Mouse (Mus musculus) embryonic facial prominence, embryonic 14.5 days (tissue): ENCODE data around the gene Smtnl2. TPM values are rescaled to one million over a fixed set of nuclear protein-coding genes. Genes with fewer than 3 reads are reported as not detected.
A peak's percentile ranks its signal among the peaks of the same experiment; 100 is the strongest.

Experiments
- ATAC-seq: fragments of 200-750 bp; cut with Nextera tagmentation; 2 replicates; pipeline ENCODE4 v1.8.0; 2017; ENCODE audit warnings: low read depth, moderate number of reproducible peaks, moderate TSS enrichment
- DNase-seq: peaks from one replicate; pipeline ENCODE4 v3.0.0-alpha.2; 2015; ENCODE audit warnings: low spot score
- H3K27ac ChIP-seq: fragments of 300-500 bp; sonication (generic); replicated peaks from 2 replicates; pipeline ENCODE4 v1.5.1; 2014; ENCODE audit warnings: low read depth, mild to moderate bottlenecking, low read length, moderate library complexity
- H3K27me3 ChIP-seq: fragments of 300-500 bp; sonication (generic); replicated peaks from 2 replicates; pipeline ENCODE4 v1.6.1; 2014; ENCODE audit warnings: low read length; ENCODE audit not compliant: control insufficient read depth, insufficient read depth
- H3K36me3 ChIP-seq: fragments of 300-500 bp; sonication (generic); 2 replicates; pipeline ENCODE4 v1.6.1; 2014; ENCODE audit warnings: low read length, mixed read lengths; ENCODE audit not compliant: control insufficient read depth, insufficient read depth
- H3K4me1 ChIP-seq: fragments of 300-500 bp; sonication (generic); 2 replicates; pipeline ENCODE4 v1.6.1; 2014; ENCODE audit warnings: antibody characterized with exemption, low read length; ENCODE audit not compliant: control insufficient read depth, insufficient read depth
- H3K4me2 ChIP-seq: fragments of 300-500 bp; sonication (generic); 2 replicates; pipeline ENCODE4 v1.6.1; 2014; ENCODE audit warnings: low read depth, mild to moderate bottlenecking, low read length, moderate library complexity, mixed read lengths
- H3K4me3 ChIP-seq: fragments of 300-500 bp; sonication (generic); 2 replicates; pipeline ENCODE4 v1.5.1; 2014; ENCODE audit warnings: low read depth, mild to moderate bottlenecking, low read length
- H3K9ac ChIP-seq: fragments of 300-500 bp; sonication (generic); 2 replicates; pipeline ENCODE4 v1.6.1; 2014; ENCODE audit warnings: low read depth, mild to moderate bottlenecking, low read length, moderate library complexity, mixed read lengths
- H3K9me3 ChIP-seq: fragments of 300-500 bp; sonication (generic); 2 replicates; pipeline ENCODE4 v1.6.1; 2016; ENCODE audit warnings: low read length; ENCODE audit not compliant: control insufficient read depth
- WGBS: fragments of 180-500 bp; shearing (Covaris S2); extraction: QIAGEN DNeasy Blood & Tissue Kit; methylation state at CpG from one replicate; pipeline ENCODE4 v1.1.7; 2014; 5-methylcytosine and 5-hydroxymethylcytosine counted together
- polyA plus RNA-seq: library from polyadenylated mRNA; unstranded; fragments of >200 nt; fragmentation: Nextera tagmentation; extraction: Ambion mirVana; gene quantifications from 2 replicates; pipeline ENCODE4 v1.2.1, GENCODE M21; 2014

Gene Smtnl2
- polyA plus RNA-seq, 1 experiment from 2014 or later = 26.7 TPM

DNA sequence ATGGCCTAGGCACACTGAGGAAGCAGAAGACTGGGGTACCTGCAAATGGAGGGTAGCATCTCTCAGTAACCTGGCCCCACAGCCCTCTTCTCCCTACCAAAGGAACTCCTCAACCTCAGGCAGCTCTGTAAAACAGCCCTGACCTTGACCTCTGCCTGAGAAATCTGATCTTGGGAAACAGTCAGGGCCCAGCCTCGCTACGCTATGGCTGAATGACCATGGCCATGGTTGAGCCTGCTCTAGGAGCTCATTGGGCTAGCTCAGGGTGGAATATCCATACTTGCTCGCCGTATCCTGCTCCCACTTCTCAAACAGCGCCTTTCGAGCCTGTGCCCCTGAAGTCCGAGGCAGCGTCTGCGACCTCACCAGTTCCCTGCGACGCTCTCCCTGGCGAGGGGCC, 10.4 kb downstream of the Smtnl2 start:
- H3K9me3 ChIP-seq = no peaks in the 10 kb centered on the region
- no peak overlapping the region for H3K4me3 ChIP-seq
- no peak overlapping the region for H3K4me2 ChIP-seq
- H3K27me3 ChIP-seq = no peaks in the 10 kb centered on the region
- peaks cover 15% of the 10 kb centered on the region for H3K4me1 ChIP-seq
- DNase-seq (no peak), ATAC-seq (no peak)
- no peak overlapping the region for H3K9ac ChIP-seq
- H3K36me3 ChIP-seq = peaks cover 7% of the 10 kb centered on the region; the same call in 1 of the 2 replicates
- H3K27ac ChIP-seq = no peak overlapping the region
- 79% methylated on average over 12 of the region's 12 CpGs for WGBS

DNA sequence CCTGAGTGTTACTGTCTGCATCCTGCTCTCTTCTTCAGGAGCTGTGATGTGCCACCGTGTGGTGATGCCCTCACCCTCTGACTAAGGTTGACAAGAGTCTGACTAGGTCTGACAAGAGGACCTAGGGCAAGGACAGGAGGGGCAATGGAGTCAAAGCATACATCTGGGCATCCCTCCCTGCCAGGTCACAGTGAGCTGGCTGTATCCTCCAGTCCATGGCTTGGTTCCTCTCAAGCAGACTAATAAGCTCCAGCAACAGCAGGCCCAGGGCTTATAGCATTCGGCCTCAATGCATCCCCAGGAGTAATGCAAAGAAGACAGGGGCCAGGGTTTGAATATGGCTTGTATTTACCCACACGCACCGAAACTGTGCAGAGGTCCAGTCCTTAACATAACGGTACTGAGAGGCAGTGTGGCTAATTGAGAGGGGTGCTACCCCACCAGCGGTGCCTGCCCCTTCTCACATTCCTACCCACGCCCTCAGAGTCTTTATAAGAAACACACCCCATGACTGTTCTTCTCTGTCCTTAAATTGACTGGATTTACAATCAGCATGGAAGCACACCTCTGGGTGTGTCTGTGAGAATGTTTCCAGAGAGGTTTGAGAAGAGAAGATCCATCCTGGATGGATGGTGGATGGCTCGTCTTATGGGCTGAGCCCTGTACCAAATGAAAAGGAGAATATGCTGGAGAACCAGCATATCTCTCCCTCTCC, 13.5 kb downstream of the Smtnl2 start:
- 72% methylated on average over 8 of the region's 8 CpGs for WGBS
- H3K4me1 ChIP-seq = peaks cover 32% of the 10 kb centered on the region
- DNase-seq (no peak), ATAC-seq (no peak)
- no peak overlapping the region for H3K4me2 ChIP-seq
- no peak overlapping the region for H3K9ac ChIP-seq
- H3K4me3 ChIP-seq = no peak overlapping the region
- peaks cover 7% of the 10 kb centered on the region; the same call in 1 of the 2 replicates for H3K36me3 ChIP-seq
- H3K27ac ChIP-seq = no peak overlapping the region
- H3K27me3 ChIP-seq = no peaks in the 10 kb centered on the region
- H3K9me3 ChIP-seq = no peaks in the 10 kb centered on the region

DNA sequence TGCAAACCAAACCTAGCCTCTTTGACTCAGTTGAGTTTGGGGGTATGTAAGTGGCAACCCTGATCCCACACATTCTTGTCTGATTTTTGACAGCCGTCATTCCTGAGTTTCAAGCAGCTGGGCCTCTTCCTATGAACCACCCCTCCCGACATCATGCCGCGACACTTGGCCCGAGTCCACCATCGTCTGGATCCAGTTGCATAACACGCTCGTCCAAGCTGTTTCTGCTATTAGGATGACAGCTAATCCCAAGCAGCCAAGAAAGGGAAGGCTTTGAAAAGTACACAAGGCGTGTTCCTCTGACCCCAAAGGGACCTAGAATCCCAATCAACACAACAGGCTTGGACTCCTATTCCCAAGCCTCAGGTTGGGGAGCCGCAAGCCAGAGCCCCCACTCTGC, 14.4 kb downstream of the Smtnl2 start:
- Histone ChIP-seq H3K9me3 (no peaks in the 10 kb centered on the region), H3K36me3 (peaks cover 7% of the 10 kb centered on the region; the same call in 1 of the 2 replicates), H3K4me1 (peaks cover 32% of the 10 kb centered on the region), H3K27me3 (no peaks in the 10 kb centered on the region), H3K27ac (peak overlapping the region; percentile 7; the same call in 1 of the 2 replicates), H3K4me3 (no peak overlapping the region), H3K4me2 (no peak overlapping the region), H3K9ac (no peak overlapping the region)
- peak; percentile 81 for DNase-seq
- no peak for ATAC-seq
- 41% methylated on average over 10 of the region's 10 CpGs for WGBS

GRCm38 (mm10) chr11:72396621-72397020, 14.9 kb downstream of the Smtnl2 start:
- 54% methylated on average over 7 of the region's 7 CpGs for WGBS
- ATAC-seq = peak; percentile 47; the same call in 1 of the 2 replicates

GRCm38 (mm10) chr11:72395652-72396051, 15.9 kb downstream of the Smtnl2 start:
- H3K9me3 ChIP-seq = no peaks in the 10 kb centered on the region
- 48% methylated on average over 6 of the region's 6 CpGs for WGBS
- H3K4me3 ChIP-seq = no peak overlapping the region
- ATAC-seq (peak; percentile 56; the same call in 1 of the 2 replicates), DNase-seq (no peak)
- H3K36me3 ChIP-seq = peaks cover 7% of the 10 kb centered on the region; the same call in 1 of the 2 replicates
- H3K9ac ChIP-seq = no peak overlapping the region
- H3K4me2 ChIP-seq = no peak overlapping the region
- no peaks in the 10 kb centered on the region for H3K27me3 ChIP-seq
- H3K27ac ChIP-seq = no peak overlapping the region
- peaks cover 32% of the 10 kb centered on the region for H3K4me1 ChIP-seq

More at GRCm38 (mm10) chr11:72396621-72397020, 14.9 kb downstream of the Smtnl2 start:
- Histone ChIP-seq H3K9me3 (no peaks in the 10 kb centered on the region), H3K4me3 (no peak overlapping the region), H3K4me2 (no peak overlapping the region), H3K4me1 (peaks cover 32% of the 10 kb centered on the region), H3K27ac (peak overlapping the region; percentile 7; the same call in 1 of the 2 replicates), H3K36me3 (peaks cover 7% of the 10 kb centered on the region; the same call in 1 of the 2 replicates), H3K27me3 (no peaks in the 10 kb centered on the region), H3K9ac (no peak overlapping the region)
- no peak for DNase-seq

- no peak overlapping the region for H3K4me3 ChIP-seq
- no peak overlapping the region for H3K9ac ChIP-seq
- H3K27ac ChIP-seq = no peak overlapping the region
- H3K4me2 ChIP-seq = no peak overlapping the region
- no peaks in the 10 kb centered on the region for H3K27me3 ChIP-seq
- no peak for DNase-seq
- H3K36me3 ChIP-seq = peaks cover 1% of the 10 kb centered on the region; the same call in 1 of the 2 replicates
- no peaks in the 10 kb centered on the region for H3K9me3 ChIP-seq
- H3K4me1 ChIP-seq = peaks cover 32% of the 10 kb centered on the region
- 68% methylated on average over 2 of the region's 2 CpGs for WGBS
- ATAC-seq = no peak
These were observed 16.8 kb downstream of the Smtnl2 start for GRCm38 (mm10) chr11:72394694-72395093.

DNA sequence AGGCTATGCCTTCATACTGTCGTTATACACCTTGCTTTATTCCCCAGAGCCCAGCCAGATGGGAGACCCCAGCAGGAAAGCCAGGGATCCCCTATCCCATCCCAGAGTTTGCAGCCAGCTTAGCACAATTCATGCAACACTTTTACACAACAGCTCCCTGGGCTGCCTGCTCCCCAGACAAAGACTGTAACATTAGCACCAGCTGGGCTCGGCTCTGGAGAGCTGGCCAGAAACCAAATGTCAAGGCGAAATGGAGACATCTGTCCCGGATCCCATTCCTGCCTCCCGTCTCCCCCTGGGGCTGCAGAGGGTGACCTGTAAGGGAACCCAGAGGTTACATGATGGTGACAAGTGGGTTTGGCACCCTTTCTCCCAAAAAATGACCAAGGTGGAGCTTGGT, 17.8 kb downstream of the Smtnl2 start:
- WGBS = 28% methylated on average over 5 of the region's 5 CpGs
- H3K9ac ChIP-seq = no peak overlapping the region
- peaks cover 32% of the 10 kb centered on the region for H3K4me1 ChIP-seq
- H3K36me3 ChIP-seq = no peaks in the 10 kb centered on the region
- DNase-seq (peak; percentile 73), ATAC-seq (peak; percentile 34)
- H3K4me3 ChIP-seq = no peak overlapping the region
- H3K27me3 ChIP-seq = no peaks in the 10 kb centered on the region
- H3K4me2 ChIP-seq = no peak overlapping the region
- peak overlapping the region; percentile 13; the same call in 1 of the 2 replicates for H3K27ac ChIP-seq
- H3K9me3 ChIP-seq = no peaks in the 10 kb centered on the region

GRCm38 (mm10) chr11:72393243-72393642, 18.3 kb downstream of the Smtnl2 start:
- peak overlapping the region; percentile 13; the same call in 1 of the 2 replicates for H3K27ac ChIP-seq
- H3K4me3 ChIP-seq = no peak overlapping the region
- H3K4me1 ChIP-seq = peaks cover 32% of the 10 kb centered on the region
- H3K36me3 ChIP-seq = no peaks in the 10 kb centered on the region
- H3K9ac ChIP-seq = no peak overlapping the region
- no peaks in the 10 kb centered on the region for H3K27me3 ChIP-seq
- H3K4me2 ChIP-seq = no peak overlapping the region
- H3K9me3 ChIP-seq = no peaks in the 10 kb centered on the region
- DNase-seq (no peak), ATAC-seq (no peak)
- 79% methylated on average over 3 of the region's 3 CpGs for WGBS

- Histone ChIP-seq H3K27ac (no peak overlapping the region), H3K4me1 (peaks cover 18% of the 10 kb centered on the region), H3K27me3 (no peaks in the 10 kb centered on the region), H3K9me3 (no peaks in the 10 kb centered on the region), H3K4me2 (no peak overlapping the region), H3K9ac (no peak overlapping the region), H3K4me3 (no peak overlapping the region), H3K36me3 (no peaks in the 10 kb centered on the region)
- no peak for ATAC-seq
- WGBS = 87% methylated on average over 13 of the region's 13 CpGs
- DNase-seq = no peak
These were observed 20.3 kb downstream of the Smtnl2 start for GRCm38 (mm10) chr11:72391181-72391580.
